Mouse (Mus musculus) ES-Bruce4 (cell line): Measurements from ENCODE around the gene Qrfpr.

Experiments
- CTCF ChIP-seq: IDR thresholded peaks from one replicate; pipeline ENCODE4 v1.8.1; 2011; ENCODE audit warnings: low read depth, low read length
- EP300 ChIP-seq: IDR thresholded peaks from 2 replicates; pipeline ENCODE4 v1.6.1; 2011; ENCODE audit warnings: low read depth, low read length; ENCODE audit not compliant: insufficient read depth
- POLR2A ChIP-seq: IDR thresholded peaks from one replicate; pipeline ENCODE4 v1.8.1; 2011; ENCODE audit warnings: low read length; ENCODE audit not compliant: insufficient read depth

DNA sequence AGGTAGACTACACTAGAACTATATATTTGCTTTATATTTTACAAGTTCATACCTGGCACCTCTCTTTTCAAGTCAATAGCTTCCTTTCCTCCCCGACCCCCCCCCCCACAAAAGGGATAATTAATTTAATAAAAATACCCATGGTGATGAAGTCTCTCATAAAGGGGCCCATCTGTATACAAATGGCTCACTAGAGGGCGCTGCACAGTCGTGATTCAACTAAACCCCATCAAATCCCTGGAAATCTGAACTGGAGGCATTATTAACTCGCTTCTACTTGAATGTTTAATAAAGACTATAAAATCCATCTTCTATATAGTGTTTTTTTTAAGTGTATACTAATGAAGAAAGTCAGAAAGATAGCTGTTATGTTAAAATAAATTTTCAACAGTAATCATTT lies 40.6 kb downstream of the Qrfpr start:
- TF ChIP-seq CTCF = no peak
- no peak for TF ChIP-seq EP300
- no peak for TF ChIP-seq POLR2A
